Mouse (Mus musculus): ENCODE data around the gene Dram1.

Dram1 gene

DNA sequence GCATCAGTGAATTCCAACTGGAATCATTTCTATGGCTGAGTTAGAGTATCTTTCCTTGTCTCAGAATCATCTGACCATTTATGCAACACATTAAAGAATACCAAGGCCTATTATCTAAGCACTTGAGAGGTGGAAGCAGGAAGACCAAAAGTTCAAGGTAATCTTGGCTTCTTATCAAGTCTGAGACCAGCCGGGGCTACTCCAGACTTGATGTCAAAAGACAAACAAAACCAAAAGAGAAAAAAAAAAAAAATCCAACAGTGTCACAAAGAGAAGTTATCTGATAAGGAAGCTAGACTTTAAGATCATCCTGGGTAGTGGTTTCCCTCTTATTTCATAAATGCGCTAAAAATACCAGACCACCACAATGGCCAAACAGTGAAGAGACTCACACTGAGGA lies 26.3 kb downstream of the Dram1 start:
- in situ Hi-C loops (cut with MboI, MseI) = no loop called here

DNA sequence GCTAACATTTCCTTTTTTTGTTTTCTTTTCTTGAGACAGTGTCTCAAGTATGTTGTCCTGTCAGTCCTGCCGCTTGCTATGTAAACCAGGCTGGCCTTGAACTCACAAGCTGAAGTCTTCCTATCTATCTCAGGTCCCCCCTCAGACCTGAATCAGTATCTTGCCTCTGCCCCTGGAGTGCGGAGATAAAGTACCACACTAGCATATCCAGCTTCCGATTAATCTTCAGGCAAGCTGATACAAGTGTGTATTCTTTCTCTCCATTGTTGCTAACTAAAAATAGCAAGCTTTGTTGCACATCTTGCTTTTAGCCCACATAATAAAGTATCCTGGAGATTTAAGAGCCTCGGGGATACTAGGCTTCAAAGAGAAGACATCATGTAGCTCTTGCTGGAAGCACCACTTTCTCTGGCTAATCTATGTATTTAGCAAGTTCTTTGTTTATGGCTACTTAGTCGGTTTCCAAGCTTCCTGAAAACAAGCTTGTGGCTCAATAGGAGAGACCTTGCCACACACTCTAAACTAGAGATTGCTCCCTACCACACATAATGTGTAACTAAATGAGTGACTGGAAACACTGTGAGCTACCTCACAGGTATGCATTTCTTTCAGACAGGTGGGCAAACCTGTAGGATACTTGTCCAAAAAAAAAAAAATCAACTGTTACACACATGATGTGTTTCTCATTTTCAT lies 27.3 kb downstream of the Dram1 start:
- in situ Hi-C loops (cut with MboI, MseI) = no loop called here

DNA sequence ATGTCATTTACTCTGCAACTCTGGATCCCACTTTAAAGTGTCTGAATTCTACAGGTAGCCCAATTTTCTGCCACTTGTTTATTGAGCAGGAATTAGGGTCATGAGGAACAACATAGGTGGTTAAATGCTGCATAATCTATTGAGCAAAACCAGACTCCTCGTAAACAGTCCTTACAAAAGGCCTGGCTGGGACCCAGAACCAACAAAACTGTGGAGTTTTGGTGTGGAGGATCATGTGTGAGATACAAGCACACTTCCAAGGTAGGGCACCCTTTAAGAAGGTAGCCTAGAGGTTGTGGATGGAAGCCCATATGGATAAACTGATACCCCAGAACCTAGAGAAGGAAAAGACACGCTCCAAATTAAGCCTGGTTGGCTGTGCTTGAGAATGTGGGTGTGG lies 28.2 kb downstream of the Dram1 start:
- in situ Hi-C loops (cut with MboI, MseI) = no loop called here

DNA sequence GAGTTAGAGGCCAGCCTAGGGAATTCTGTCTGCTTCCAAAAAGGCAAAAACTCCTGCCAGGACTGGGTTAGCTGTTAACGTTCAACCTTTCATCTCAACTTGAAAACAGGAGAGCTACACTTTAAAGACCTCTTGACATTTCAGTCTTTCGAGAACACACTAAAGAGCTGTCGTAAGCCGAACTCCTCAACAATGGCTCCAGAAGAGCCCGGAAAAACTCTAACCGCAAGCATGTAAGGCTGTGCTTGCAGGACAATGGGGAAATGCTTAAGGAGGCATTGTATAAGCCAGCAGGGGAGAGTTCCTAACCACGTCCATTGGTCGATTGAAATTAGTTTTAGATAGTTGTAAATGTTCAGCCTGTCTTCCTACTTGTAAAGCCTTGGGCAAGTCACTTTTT lies 29.1 kb downstream of the Dram1 start:
- in situ Hi-C loops (cut with MboI, MseI) = no loop called here

DNA sequence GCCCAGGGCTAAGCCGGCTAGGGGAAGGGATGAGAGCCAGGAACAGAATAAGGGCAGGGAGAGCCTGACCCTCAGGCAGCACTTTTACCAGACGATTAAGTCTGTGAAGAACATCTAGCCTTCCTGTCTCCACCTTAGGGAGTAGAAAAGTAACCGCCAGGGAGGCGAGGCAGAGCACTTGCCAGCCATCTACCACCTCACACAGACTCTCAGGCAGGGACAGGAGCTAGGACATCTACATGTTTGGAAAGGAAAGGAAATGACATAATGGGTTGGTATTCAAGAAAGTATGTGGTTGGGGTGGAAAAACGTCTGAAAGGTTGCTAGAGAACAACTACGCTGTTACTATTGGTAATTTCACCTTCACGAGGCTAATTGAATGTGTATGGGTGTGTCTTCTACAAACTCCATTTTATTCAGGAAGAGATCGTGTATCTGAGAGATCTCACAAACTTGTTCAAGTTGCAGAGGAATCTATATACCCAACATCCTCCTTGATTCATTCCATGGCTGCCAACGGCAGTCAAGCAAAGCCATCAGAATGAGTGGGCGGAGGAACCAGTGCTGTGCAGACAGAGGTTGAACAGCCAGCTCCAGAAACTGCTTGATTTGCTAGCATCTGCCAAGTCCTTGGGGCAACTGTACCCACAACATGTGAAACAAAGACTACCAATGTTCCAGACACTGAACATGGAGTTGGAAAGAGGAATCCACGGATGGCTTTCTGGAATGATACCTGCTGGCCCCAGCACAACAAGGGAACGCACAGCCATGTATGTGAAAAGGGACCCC lies 32.2 kb downstream of the Dram1 start:
- in situ Hi-C loops (cut with MboI, MseI) = no loop called here

DNA sequence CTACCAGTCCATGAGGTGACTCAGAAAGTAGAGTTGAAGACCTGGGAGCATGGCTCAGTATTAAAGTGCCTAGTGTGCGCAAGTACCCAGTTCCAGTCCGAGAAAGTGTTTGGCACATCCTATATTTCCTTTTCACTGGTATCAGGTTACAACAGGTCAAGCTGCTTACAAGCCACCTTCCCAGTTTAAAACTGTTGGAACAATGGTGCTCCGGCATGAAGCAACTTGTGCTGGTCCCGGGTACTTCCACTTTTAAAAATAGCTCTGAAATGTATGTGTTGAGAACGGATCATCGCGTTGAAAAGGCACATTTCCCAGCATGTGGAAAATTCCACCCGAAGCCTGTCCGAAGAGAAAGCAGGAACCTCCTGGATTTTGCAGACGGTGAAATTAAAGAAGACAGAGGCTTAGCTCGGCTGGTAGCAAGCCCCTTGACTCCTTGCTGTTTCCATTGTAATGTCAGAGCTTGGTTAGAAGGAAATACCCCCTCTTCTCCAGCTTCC lies 32.9 kb downstream of the Dram1 start:
- in situ Hi-C loops (cut with MboI, MseI) = no loop called here

DNA sequence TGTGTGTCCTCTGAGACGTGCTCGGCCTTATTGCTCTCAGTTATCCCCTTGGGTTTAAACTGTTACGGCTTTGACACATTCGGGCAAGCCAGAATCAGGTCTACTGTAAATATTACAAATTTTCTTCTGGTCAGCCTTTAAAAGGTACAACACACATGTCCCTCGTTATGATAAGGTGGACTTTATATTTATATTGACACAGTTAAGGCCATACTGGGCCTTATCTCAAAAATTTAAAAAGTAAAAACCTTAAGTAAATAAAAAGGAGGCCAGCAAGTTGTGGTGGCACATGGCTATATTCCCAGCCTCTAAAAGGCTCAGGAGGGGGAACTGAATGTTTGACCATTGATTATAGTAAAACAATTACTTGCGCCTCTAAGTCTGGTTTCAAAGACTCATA lies 37.5 kb downstream of the Dram1 start:
- in situ Hi-C loops (cut with MboI, MseI) = no loop called here

DNA sequence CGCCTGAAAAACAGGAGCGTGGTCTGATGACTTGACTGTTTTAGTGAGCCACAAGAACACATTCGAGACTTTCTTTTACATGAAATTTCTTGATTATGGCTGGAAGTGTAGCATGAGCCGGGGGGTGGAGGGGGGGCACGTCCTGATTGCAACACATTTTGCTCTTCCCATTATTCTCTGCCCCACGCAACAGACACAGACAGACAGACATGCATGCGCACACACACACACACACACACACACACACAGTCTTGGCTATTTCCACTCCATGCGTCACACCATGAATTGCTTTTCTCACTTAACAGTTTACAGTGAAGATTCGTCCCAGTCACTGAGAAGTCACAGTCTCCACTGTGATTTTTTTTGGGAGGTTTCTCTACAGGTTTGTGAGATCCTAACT lies 38.2 kb downstream of the Dram1 start:
- in situ Hi-C loops (cut with MboI, MseI) = no loop called here

DNA sequence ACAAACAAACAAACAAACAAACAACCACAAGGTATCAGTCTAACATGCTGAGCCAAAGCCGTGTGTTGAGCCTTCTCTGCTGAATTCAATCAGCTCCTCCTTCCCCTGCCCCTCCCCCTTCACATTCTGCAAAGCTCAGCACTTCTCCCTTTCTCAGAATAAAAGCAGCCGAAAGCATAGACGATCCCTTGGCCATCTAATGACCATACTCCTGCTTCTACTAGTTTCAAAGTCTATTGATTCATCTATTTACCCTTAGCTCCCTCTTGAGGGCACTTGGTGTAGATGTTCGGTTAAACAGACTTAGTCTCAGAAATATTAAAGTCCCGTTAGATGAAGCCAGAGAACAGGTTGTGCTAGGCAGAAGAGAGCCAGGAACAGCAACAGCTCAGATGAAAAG lies 48.2 kb downstream of the Dram1 start:
- in situ Hi-C loops (cut with MboI, MseI) = no loop called here

DNA sequence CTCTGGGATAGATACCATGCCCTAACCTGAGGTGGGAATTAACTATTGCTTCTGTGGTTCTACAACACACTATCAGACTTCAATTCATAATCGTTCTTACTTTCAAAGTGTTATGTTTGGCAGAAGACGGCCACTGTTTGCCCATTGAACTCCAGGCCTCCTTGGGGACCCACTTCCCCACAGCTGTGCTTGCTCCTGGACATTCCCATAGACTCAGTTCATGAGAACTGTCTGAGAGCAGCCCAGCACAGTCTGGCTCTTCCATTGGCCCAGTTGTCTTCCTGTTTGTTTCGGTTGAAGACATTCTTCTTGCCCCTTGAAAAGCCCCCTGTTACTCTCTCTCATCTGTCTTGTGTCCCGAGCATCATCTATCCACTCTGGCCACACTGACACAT lies 50.8 kb downstream of the Dram1 start:
- in situ Hi-C loops (cut with MboI, MseI) = no loop called here

DNA sequence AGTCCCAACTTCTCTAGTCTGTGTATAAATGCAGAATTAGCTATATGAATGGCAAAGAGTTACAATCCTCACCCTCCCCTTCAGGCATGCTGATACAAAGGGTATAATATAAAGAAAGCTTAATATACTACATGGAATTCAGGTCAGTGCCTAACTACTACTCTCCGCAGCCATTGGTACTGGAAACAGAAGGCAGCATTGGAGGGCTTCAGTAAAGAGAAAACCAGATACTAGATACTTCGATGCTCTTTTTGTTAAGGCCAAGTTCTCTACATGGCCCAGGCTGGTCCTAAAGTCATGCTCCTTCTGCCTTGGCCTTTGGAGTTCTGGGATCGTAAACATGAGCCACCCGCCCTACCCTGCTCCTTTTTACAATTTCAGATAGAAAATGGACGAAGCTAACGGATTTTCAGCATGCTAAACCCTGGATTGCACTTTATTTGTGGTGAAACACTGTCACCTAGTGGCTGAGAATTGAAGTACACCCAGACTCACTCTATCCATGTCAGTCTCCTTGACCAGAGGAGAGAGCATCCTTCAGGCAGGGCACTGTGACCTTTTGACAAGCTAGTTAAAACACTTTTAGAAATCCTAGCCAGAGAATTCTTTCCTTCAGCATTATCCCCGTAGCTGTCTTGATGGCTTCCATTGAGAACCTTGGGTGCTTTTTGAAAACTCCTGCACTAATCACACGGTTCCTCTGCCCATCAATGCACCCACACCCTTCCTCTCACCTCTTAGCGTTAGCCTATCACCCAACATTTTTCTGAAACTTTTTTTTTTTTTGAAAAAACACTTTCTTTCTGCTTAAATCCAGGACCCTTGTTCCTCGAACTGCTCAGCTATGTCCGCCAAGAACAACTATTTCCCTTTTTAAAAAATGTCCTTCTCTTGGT lies 51.5 kb downstream of the Dram1 start:
- in situ Hi-C loops (cut with MboI, MseI) = no loop called here

DNA sequence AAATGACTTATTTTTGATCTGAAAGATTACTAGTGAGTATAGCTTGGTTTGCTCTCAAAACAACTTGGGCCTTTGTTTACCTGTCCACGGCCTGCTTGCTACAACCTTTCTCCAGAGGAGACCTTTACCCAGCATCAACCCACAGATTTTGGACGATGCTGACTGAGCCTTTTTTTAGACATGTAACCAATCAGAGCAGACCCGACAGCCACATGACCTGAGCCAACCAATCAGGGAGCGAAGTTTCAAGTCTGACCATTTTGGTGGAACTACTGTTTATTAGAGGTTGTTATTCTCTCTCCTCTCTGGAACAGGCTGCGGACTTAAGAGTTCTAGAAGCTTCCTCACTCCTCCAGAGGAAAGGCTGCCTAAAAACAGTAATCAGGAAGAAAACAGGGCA lies 57.1 kb downstream of the Dram1 start:
- in situ Hi-C loops (cut with MboI, MseI) = loop anchor here (5.0 kb wide), 1 partner anchor 464 kb away; the partner anchor contains the start of gene Igf1

DNA sequence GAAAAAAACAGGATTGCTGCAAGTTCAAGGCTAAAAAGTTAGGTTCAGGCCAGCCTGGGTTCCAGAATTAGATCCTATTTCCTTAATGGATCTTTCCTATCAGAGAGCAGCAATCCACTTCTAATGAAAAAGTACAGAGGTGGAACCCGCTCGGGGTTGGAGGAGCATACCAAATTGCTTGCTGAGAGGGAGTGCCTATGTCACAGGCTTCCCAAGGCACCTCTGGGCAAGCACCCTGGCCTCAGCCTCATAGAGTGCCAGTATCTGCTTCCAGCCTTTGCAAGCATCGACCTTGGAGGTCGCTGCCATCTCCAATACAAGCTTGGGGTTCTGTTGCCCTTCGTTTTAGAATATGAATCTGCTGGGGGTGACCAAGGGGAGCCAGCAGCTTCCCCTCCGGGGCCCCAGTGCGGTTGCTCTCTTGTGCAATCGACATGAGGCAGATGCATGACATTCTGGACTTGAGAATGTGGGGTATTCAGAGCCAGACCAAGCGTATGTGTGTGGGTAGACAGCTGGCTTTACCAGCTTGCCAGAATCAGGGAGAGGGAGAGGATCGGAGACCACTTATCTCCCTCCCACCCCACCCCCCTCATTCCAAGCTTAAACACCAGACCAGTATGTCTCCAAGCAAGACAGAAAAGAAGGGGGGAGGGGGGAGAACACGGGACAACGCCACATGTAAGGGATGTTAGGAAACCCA lies 58.0 kb downstream of the Dram1 start:
- in situ Hi-C loops (cut with MboI, MseI) = loop anchor here (5.0 kb wide), 1 partner anchor 464 kb away; the partner anchor contains the start of gene Igf1

DNA sequence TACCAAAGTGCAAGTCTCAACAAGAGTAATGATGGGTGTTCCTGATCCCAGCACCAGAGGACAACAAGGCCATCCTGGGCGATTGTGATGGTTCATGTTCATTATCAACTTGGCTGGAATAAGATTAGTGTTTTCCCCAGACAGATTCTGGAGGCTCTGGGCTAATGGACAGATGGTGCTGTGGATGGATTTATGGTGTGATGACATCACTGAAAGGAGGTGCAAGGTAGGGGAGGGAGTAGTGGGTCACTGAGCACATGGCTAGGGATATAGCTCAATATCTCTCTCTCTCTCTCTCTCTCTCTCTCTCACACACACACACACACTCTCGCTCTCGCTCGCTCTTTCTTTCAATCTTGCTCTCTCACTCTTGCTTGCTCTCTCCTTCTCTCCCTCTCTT lies 60.7 kb downstream of the Dram1 start:
- in situ Hi-C loops (cut with MboI, MseI) = no loop called here

DNA sequence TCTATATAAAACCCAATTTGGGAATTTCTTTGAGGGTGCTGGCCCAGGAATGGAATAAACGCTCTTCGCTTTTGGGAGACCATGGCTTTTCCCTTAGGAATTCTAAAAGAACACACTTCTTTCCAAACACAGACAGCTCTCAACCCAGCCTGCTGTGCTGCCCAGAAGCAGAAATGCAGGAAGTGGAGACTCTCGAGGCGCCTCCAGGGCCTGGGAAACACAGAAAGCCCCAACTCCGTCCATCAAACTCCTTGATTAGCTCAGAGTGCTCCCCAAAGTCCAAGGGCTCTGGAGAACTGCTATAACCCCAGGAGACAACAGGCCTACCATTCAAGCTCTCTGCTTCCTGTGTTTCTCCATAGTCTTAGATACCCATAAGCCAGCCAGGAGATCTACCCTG lies 61.7 kb downstream of the Dram1 start:
- in situ Hi-C loops (cut with MboI, MseI) = no loop called here

DNA sequence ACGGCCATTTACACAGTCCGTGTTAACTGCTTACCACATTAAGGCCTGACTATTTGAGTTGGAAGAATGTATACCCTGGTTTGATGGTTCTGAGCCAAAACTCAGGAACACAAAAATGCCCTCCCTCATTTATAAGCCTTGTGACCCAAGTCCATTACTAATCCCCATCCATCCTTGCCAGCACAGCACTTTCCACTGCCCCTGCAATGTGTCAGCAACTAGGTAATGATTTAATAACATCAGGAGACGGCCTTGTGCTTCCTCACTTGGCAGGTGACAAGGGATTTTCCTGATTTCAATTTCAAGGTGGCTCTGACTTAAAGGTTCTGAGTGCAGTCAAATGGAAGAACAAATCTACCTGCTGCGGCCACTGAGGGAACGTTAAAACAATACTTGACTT lies 64.0 kb downstream of the Dram1 start:
- in situ Hi-C loops (cut with MboI, MseI) = no loop called here

DNA sequence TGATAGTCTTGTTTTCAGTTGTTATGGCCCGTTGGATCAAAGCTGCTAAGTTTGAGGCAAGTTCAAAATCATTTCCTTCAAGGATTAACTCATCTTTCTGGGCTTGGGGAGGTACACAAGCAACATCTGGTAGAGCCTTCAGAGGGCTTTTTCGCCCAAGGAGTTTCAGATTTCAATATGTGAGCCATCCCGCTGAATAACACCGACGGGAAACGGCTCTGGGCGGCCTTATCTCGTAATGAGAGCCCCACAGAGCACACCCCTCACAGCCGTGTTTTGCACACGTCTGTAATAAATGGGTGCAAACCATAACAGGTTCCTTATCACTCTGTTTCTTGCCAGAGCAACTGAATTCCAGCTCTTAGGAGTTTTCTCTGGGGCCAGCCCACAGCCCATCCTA lies 69.0 kb downstream of the Dram1 start:
- in situ Hi-C loops (cut with MboI, MseI) = loop anchor here (10.0 kb wide), 2 partner anchors 245 to 755 kb away; no protein-coding TSS in a partner anchor

DNA sequence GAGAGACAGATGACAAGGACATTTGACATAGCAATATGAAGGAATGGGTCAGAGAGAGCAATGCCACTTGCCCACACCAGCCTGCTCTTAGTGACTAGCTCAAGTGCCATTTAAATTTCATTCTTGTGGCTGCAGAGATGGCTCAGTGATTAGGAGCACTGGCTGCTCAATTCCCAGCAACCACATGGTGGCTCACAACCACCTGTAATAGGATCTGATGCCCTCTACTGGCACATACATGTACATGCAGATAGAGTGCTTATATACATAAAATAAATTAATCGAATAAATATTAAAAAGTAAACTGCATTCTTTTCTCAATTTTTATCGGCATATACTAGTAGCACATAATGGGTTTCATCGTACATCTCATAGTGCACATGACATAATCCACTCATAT lies 72.6 kb downstream of the Dram1 start:
- in situ Hi-C loops (cut with MboI, MseI) = loop anchor here (10.0 kb wide), 2 partner anchors 241 to 751 kb away; no protein-coding TSS in a partner anchor

DNA sequence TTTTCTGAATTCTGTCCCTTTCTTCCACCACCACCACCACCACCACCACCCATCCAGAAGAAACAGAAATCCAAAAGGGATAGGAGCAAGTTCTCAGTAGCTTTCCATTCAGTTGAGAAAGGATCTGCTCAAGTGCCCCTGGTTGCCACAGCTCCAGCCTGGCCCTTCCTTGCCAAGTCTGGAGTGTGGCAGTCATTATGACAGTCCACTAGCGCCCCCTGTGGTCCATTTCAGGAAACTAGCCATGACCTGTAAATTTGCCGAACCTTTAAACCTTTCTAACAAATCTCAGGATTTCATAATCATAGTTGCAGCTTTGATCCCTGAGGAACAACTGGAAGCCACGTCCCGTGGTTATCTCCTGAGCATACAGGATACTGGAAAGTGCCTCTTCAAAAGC lies 74.6 kb downstream of the Dram1 start:
- in situ Hi-C loops (cut with MboI, MseI) = loop anchor here (10.0 kb wide), 2 partner anchors 240 to 750 kb away; no protein-coding TSS in a partner anchor

DNA sequence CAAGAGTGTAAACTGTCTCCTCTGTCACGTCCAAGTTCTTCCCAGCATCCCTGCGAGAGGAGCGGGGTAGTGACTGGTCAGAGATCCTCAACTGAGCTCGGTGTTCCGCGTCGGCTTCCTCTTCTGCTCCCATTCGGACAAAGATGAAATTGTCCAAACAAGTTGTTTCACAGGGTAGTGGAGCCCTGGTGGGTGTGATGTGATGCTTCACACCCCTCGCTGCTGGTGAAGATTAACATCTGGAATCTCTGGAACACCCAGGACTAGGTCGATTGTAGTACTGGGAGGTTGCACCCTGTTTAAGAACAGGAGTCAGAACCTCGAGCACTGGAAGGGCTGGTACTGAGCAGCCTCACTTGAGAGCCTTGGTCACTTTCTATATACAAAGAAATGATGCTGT lies 75.8 kb downstream of the Dram1 start:
- in situ Hi-C loops (cut with MboI, MseI) = loop anchor here (10.0 kb wide), 2 partner anchors 238 to 748 kb away; no protein-coding TSS in a partner anchor
